Mouse (Mus musculus): Measurements from ENCODE around the gene Vmn1r119.
"Not testable (repeated sequence)": the region's sequence is repeated elsewhere in the genome, so short reads cannot be mapped to it uniquely, and the experiment has no call there.

Gene Vmn1r119

GRCm38 (mm10) chr7:21012355-21012754, at the start of gene Vmn1r119:
Gene Vmn1r119, minus strand, starts transcription at chr7:21012455.
- DNase-seq (ENCODE audit: low read depth, low spot score), result not testable (repeated sequence)

GRCm38 (mm10) chr7:21053684-21054083, 41.4 kb upstream of the Vmn1r119 start, which contains the start of gene Vmn1r120:
Gene Vmn1r120, minus strand, starts transcription at chr7:21053784.
- not testable (repeated sequence) for DNase-seq (ENCODE audit: low read depth, low spot score)

Data from brain, embryonic 18.5 days (tissue).